Mouse (Mus musculus) adrenal gland, adult 2 months (tissue): ENCODE results near the gene Camsap1. TPM values are rescaled to one million over a fixed set of nuclear protein-coding genes. Genes with fewer than 3 reads are reported as not detected.

ENCODE experiments used
- DNase-seq: peaks from one replicate; pipeline ENCODE4 v3.0.0; 2021
- polyA plus RNA-seq: library from polyadenylated mRNA; depleted of rRNA; stranded (reverse); fragments of >200 nt; gene quantifications from 2 replicates; pipeline ENCODE4 v1.2.3, GENCODE M21; 2012; rRNA removed
- total RNA-seq, 2 experiments: library from RNA; stranded (reverse); gene quantifications; 2 replicates each; pipeline ENCODE4 v1.2.3; 2021

Gene Camsap1
- total and polyA plus RNA-seq, 3 experiments: 5.5 to 32.6 (median 31.4) TPM

DNA sequence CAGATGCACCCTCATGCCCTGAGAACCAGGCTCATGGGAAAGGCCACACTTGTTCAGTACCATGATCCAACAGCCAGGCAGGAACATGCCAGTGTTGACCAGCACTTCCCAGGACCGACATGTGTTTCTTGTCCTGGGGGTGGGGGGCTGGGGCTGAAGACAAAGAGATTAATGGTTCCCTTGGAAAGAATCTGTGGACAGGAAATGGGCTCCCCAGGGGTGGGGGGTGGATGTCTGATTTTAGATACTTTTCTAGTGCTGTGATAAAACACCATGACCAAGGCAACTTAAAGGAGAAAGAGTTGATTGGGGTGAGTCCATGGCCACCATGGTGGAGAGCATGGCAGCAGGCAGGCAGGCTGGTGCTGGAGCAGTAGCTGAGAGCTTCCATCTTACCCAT lies 100.8 kb downstream of the Camsap1 start:
- no peak for DNase-seq

- DNase-seq: no peak
These were observed 104.0 kb downstream of the Camsap1 start for GRCm38 (mm10) chr2:25879061-25879460.

GRCm38 (mm10) chr2:25878516-25878915 lies 104.6 kb downstream of the Camsap1 start:
- no peak for DNase-seq

DNA sequence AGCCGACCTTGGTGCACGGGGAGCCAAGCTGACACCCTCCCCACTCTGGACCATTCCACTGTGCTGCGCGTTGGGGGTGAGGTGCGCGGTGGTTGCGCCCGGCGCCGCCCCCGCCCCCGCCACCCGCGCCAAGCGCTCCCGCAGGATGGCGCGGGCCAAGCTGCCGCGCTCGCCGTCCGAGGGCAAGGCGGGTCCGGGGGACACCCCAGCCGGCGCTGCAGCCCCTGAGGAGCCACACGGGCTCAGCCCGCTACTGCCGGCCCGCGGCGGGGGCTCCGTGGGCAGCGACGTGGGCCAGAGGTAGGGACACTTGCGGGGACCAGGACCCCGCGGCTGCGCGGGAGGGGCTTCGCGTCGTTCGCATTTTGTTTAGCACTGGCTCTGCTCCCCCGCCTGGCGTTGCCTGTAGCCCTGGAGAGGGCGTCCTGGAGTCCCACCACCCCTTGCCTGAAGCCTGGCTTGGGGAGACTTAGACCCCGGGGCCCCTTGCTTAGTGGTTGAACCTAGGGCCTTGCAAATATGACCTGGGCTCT lies 105.3 kb downstream of the Camsap1 start:
- DNase-seq: peak; percentile 32

DNA sequence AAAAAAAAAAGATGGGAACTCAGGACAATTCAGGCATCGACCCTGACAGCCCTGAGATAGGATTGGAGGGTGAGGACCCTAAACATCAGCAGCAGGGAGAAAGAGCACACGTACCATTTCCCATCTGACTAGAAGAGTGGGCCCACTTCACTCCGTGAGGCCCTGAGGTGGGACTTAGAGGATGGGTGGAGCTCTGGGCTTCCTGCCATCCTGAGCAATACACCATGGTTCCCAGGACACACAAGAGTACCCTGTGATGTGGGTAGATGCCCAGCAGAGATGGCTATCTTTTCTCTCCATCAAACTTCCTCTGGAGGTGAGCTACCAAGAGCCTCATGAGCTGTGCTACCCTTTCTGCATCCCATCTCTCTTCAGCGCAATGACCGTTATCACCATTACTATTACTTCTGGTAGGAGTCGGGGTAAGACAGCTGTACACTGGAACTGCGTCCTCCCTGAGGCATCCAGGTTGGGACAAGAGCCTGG lies 105.8 kb downstream of the Camsap1 start:
- DNase-seq: no peak

Other genes with a start within 250 kb of the Camsap1 start
- not detected for gene Obp2b, start 246.3 kb downstream of the Camsap1 start, total RNA-seq
- gene Obp2b, start 246.3 kb downstream of the Camsap1 start, polyA plus RNA-seq: not detected in 2 replicates
- gene Lcn3, start 217.7 kb downstream of the Camsap1 start, total RNA-seq: not detected
- gene Lcn3, start 217.7 kb downstream of the Camsap1 start, polyA plus RNA-seq: not detected in 2 replicates
- gene Lcn11, start 206.3 kb downstream of the Camsap1 start, total RNA-seq: not detected
- not detected in 2 replicates for gene Lcn11, start 206.3 kb downstream of the Camsap1 start, polyA plus RNA-seq
- gene Gm13539, start 201.0 kb downstream of the Camsap1 start, total RNA-seq: not detected
- not detected in 2 replicates for gene Gm13539, start 201.0 kb downstream of the Camsap1 start, polyA plus RNA-seq
- not detected for gene Glt6d1, start 167.4 kb downstream of the Camsap1 start, total RNA-seq
- gene Glt6d1, start 167.4 kb downstream of the Camsap1 start, polyA plus RNA-seq: not detected in 2 replicates
- not detected for gene Lcn9, start 160.1 kb downstream of the Camsap1 start, total RNA-seq
- not detected in 2 replicates for gene Lcn9, start 160.1 kb downstream of the Camsap1 start, polyA plus RNA-seq
- not detected for gene Sohlh1, start 136.0 kb downstream of the Camsap1 start, total RNA-seq
- gene Sohlh1, start 136.0 kb downstream of the Camsap1 start, polyA plus RNA-seq: not detected in 2 replicates
- gene Kcnt1, start 119.5 kb downstream of the Camsap1 start, total RNA-seq: 1 to 10 TPM; 1.9 to 2.9 TPM
- 11.8 and 21.4 TPM in 2 replicates for gene Kcnt1, start 119.5 kb downstream of the Camsap1 start, polyA plus RNA-seq
- 10 to 100 TPM; 32.9 to 40.0 TPM for gene Ubac1, start 38.5 kb upstream of the Camsap1 start, total RNA-seq
- 37.8 and 42.3 TPM in 2 replicates for gene Ubac1, start 38.5 kb upstream of the Camsap1 start, polyA plus RNA-seq
- 10 to 100 TPM; 36.1 to 52.3 TPM for gene Nacc2, start 139.9 kb upstream of the Camsap1 start, total RNA-seq
- gene Nacc2, start 139.9 kb upstream of the Camsap1 start, polyA plus RNA-seq: 69.8 and 94.3 TPM in 2 replicates
- 1 to 10 TPM in 1 of 2 experiments, not detected in 1; 2.6 TPM for gene Lhx3, start 225.0 kb upstream of the Camsap1 start, total RNA-seq
- gene Lhx3, start 225.0 kb upstream of the Camsap1 start, polyA plus RNA-seq: 0.84 and 1.4 TPM in 2 replicates